Mouse (Mus musculus): ENCODE measurements around the gene Maco1.

DNA sequence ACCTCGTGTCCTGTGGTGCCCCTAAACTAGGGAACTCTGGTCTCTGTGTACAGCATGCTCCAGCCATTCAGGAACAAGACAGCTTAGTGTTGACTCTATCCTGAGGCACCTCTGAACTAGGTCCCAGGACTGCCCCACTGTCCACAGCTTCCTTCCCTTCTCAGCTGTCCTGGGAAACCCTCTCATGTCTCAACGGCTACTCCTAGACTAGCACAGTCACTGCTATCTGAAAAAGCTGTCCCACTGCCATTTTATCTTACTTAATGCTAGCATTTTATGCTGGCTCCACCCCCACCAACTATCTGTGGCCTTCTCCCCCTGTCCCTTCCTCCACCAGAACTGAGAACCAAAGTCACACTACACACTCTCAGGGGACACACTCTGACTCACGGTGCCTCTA is 88.8 kb downstream of the Maco1 start:
- TF ChIP-seq ZNF384 (IDR thresholded peaks at IDR 0.05; ENCODE audit: low read depth, low read length) (no peak), HCFC1 (IDR thresholded peaks at IDR 0.05; ENCODE audit: borderline replicate concordance, insufficient read depth, low read length) (no peak), MAFK (IDR thresholded peaks at IDR 0.05; ENCODE audit: insufficient read depth, low read depth, low read length) (no peak), ZC3H11A (IDR thresholded peaks at IDR 0.05; ENCODE audit: borderline replicate concordance, low read depth, low read length) (no peak)
